Mouse (Mus musculus): Measurements from ENCODE around the gene Olfr1358.
"Not testable (repeated sequence)": the region's sequence is repeated elsewhere in the genome, so short reads cannot be mapped to it uniquely, and the experiment has no call there.

Olfr1358 gene

GRCm38 (mm10) chr10:78517128-78517527, at the start of gene Olfr1358:
TSS of gene Olfr1358 (plus strand) at chr10:78517428.
- DNase-seq (ENCODE audit: low spot score in 2 of 2) = no peak

- DNase-seq (ENCODE audit: low spot score in 2 of 2) = no peak
Measured at GRCm38 (mm10) chr10:78467761-78468310, 49.4 kb upstream of the Olfr1358 start.

- DNase-seq (ENCODE audit: low spot score in 2 of 2) = peak in 1 of 2 experiments; percentile 46
Measured at GRCm38 (mm10) chr10:78470582-78471313, 46.5 kb upstream of the Olfr1358 start.

GRCm38 (mm10) chr10:78472046-78472445, 45.2 kb upstream of the Olfr1358 start:
- DNase-seq (ENCODE audit: low spot score in 2 of 2) = no peak

- DNase-seq (ENCODE audit: low spot score in 2 of 2) = no peak
Measured at GRCm38 (mm10) chr10:78473434-78473833, 43.8 kb upstream of the Olfr1358 start.

- DNase-seq (ENCODE audit: low spot score in 2 of 2) = no peak
Measured at GRCm38 (mm10) chr10:78474759-78475158, 42.5 kb upstream of the Olfr1358 start.

GRCm38 (mm10) chr10:78476821-78477220, 40.4 kb upstream of the Olfr1358 start:
- no peak for DNase-seq (ENCODE audit: low spot score in 2 of 2)

GRCm38 (mm10) chr10:78480954-78481927, 36.0 kb upstream of the Olfr1358 start:
- no peak for DNase-seq (ENCODE audit: low spot score in 2 of 2)

GRCm38 (mm10) chr10:78481928-78482499, 35.2 kb upstream of the Olfr1358 start:
- DNase-seq (ENCODE audit: low spot score in 2 of 2) = no peak

GRCm38 (mm10) chr10:78485369-78485768, 31.9 kb upstream of the Olfr1358 start:
- DNase-seq (ENCODE audit: low spot score in 2 of 2) = not testable (repeated sequence)

GRCm38 (mm10) chr10:78486871-78487270, 30.4 kb upstream of the Olfr1358 start:
- DNase-seq (ENCODE audit: low spot score in 2 of 2) = no peak

GRCm38 (mm10) chr10:78487431-78488086, 29.7 kb upstream of the Olfr1358 start:
- peak in 1 of 2 experiments; percentile 85 for DNase-seq (ENCODE audit: low spot score in 2 of 2)

GRCm38 (mm10) chr10:78502986-78503733, 14.1 kb upstream of the Olfr1358 start:
- DNase-seq (ENCODE audit: low spot score in 2 of 2) = no peak

GRCm38 (mm10) chr10:78519792-78520191, 2.6 kb downstream of the Olfr1358 start:
- no peak for DNase-seq (ENCODE audit: low spot score in 2 of 2)

GRCm38 (mm10) chr10:78520260-78521005, 3.2 kb downstream of the Olfr1358 start:
- no peak for DNase-seq (ENCODE audit: low spot score in 2 of 2)

GRCm38 (mm10) chr10:78525071-78525470, 7.8 kb downstream of the Olfr1358 start:
- not testable (repeated sequence) for DNase-seq (ENCODE audit: low spot score in 2 of 2)

- no peak for DNase-seq (ENCODE audit: low spot score in 2 of 2)
Measured at GRCm38 (mm10) chr10:78525511-78525910, 8.3 kb downstream of the Olfr1358 start.

- DNase-seq (ENCODE audit: low spot score in 2 of 2) = peak in 1 of 2 experiments; percentile 3
Measured at GRCm38 (mm10) chr10:78540943-78541342, 23.7 kb downstream of the Olfr1358 start.

- DNase-seq (ENCODE audit: low spot score in 2 of 2) = no peak
Measured at GRCm38 (mm10) chr10:78565070-78565469, 47.8 kb downstream of the Olfr1358 start.

GRCm38 (mm10) chr10:78569191-78569590, 52.0 kb downstream of the Olfr1358 start:
- no peak for DNase-seq (ENCODE audit: low spot score in 2 of 2)
